Mouse (Mus musculus) testis, postnatal 10 days (tissue): ENCODE data around the gene Taf3.

ENCODE experiments used
- DNase-seq: peaks from one replicate; pipeline ENCODE4 v3.0.0; 2021; ENCODE audit warnings: low spot score

Gene Taf3

DNA sequence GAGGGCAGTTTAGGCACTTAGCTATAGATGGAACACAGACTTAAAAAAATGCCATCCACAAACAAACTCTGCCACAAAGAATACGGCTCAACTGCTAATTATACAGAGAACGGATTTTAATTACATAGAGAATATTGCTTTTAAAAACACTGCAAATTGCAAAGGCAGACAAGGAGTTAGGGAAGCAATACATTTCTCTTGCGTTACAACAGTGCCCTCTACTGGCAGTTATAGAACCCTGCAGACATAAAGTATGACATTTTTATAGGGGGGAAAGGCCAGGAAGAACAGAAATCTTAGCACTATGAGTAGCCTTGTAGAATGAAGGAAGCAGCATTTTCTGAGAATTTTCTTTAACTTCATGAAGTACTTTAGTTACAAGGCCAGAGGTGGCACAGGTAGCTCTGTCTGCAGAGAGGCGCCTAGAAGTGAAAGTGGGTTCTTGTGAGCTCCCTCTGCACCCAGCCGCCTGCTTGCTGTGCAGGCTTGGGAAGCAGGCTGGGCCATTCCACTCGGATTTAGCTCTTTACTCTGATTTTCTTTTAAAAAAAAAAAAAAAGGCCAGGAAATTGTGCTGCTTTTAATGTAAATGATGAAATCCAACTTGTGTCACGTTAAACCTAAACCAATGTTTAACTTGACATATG is 38.0 kb downstream of the Taf3 start:
- DNase-seq: no peak

DNA sequence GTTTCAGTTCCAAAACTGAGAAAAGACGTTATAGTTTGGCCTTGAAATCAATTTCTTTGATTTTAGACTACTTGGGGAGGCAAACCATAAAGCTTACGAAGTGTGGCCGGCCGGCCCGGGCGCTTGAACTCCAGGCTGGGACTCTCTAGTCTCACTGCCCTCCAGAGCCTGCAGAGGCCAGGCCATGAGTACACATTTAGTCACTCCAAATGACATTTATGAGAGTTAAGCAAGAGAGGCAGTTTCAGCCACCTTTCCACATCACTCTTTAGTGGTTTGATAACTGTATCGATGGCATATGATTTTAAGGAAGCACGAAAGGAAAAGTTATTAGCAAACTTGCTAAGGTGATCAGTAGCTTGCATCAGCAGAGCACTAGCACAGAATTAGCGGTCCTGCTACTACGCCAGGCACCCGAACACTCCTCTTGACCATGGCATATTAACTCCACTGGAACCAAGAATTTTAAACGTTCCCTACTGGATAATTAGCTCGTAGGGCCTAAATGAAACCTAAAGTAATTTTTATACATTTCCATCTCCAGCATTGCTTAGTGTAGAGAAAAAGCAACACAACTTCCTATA is 38.6 kb downstream of the Taf3 start:
- DNase-seq: no peak

DNA sequence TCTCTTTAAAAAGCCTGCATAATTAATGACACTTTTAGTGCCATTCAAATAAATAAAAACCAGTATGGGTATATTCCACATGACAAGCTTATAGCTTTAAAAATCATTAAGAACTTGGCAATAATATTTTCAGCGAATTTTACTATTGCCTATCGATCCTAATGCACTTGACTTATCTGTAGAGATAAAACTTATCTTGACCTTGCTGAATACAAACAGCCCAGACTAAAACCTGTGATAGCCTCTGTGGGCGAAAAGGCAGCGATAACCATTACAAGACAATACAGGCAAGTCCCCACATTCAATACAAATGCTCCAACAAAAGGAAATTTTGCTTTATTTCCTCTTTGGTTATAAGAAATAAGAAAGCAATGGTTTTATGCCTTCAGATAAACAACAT is 39.8 kb downstream of the Taf3 start:
- DNase-seq: no peak

DNA sequence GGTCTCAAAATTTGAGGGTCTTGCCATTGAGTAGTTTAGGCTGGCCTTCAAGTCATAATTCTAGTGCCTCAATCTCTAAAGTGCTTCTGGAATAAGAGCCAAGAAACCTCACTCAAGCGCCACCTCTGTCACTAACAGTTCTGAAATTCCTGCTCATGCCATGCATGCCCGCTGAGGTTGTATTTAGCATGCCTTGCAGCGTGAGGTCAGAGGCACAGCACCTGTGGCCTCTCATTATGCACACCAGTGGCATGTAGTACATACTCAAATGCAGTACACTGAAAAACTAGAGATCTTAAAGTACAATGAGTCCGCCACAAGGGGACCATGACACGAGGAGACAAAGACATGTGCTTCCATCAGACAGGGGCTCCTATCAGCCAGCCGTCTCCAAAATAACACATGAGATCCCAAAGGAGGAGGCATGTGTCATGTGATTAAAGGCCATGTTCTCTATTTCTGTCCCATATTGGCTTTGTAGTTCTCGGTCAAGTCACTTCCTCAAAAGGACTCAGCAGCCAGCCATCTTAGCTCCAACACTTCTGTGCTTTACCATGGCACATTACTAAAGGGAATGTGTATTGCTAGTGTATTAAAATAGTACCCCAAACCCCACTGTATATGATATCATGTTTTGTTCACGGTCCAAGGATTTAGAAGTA is 43.3 kb downstream of the Taf3 start:
- DNase-seq: no peak

DNA sequence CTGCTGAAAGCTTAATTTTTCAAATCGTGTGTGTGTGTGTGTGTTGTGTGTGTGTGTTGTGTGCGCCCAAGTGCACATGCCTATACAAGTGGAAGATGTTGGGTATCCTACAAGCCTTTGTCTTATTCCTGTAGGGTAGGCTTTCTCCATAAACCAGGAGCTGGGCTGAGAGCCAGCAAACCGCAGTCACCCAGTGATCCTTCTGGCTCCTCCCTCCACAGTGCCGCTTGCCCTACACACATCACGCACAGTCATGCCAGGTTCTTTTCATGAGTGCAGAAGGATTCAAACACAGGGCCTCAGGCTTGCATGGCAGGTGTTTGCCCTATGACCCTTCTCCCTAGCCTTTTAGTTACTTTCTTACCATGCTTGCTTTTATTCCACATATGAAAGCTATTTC is 45.0 kb downstream of the Taf3 start:
- DNase-seq: no peak

DNA sequence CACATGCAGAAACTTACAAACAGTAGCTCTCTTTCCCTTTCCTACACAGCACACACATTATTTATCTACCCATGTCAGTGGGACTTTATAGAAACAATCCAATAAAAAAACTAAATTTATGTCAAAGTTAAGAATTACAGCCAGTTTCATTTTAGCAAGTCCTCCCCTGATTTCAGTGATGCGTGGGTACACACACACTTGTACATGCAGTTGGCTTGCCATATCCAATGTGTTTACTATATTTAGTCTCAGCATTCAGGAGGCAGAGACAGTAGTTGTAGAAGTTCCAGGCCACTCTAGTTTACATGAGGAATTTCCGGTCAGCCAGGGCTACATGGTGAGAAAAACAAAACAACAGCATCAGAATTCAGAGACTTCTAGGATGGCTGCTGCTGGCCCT is 46.8 kb downstream of the Taf3 start:
- DNase-seq: no peak

DNA sequence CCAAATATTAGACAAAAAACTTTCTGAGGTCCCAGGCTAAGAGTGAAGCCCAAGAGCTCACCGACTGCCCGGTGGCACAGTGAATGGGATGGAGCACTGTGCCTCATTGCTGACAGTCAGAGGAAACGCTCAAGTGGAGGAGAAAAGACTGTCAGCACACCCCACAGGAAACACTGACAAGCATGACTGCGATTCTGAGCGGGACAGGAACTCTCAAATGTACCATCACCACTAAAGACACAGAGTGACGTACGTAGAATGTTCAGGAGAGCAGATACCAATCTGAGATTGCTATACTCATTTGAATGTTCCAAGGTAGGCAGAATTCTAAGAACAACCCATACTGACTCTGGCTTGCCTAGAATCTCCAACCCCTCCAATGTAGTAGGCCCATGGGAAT is 50.9 kb downstream of the Taf3 start:
- DNase-seq: no peak

DNA sequence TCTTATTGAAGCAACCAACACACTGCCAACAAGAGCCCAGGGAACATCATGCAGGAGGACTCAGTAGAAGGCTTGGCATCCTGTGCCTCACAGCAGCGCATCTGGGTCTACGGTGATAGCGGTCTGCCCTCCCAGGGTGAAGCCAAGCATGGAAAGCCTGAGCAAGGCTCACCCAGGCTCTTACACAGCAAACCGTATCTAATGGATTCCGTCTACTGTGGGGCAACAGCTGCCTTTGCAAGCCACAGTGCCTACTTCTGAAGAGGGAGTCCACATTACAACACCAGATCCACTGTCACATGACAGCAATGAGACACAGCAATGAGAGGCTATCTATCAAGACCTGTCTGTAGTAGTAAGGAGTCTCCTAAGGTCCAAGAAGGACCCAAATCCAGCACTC is 52.3 kb downstream of the Taf3 start:
- no peak for DNase-seq

DNA sequence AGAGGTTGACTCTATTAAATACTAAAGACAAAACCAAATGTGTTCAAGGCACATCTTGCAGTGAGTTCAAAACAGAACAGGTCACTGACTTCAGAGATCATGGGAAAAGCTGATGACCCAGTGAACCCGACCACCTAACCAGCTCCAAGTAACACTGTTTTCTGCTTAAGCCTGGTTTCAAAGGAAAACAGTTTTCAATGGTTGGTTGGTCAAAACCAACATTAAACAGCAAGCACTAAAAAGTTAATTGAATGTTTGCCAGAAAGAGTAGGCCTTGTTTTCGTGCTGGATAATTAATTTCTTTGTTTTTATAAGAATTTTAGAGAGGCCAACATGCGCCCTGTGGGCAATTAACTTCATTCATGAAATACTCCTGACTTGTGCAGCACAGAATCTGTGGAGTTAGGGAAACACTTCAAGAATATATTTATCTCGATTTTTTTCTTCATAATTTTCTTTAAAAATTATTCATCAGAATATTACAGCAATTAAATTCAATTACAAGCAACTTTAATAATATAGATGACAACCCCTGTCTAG is 57.6 kb downstream of the Taf3 start:
- DNase-seq: no peak

DNA sequence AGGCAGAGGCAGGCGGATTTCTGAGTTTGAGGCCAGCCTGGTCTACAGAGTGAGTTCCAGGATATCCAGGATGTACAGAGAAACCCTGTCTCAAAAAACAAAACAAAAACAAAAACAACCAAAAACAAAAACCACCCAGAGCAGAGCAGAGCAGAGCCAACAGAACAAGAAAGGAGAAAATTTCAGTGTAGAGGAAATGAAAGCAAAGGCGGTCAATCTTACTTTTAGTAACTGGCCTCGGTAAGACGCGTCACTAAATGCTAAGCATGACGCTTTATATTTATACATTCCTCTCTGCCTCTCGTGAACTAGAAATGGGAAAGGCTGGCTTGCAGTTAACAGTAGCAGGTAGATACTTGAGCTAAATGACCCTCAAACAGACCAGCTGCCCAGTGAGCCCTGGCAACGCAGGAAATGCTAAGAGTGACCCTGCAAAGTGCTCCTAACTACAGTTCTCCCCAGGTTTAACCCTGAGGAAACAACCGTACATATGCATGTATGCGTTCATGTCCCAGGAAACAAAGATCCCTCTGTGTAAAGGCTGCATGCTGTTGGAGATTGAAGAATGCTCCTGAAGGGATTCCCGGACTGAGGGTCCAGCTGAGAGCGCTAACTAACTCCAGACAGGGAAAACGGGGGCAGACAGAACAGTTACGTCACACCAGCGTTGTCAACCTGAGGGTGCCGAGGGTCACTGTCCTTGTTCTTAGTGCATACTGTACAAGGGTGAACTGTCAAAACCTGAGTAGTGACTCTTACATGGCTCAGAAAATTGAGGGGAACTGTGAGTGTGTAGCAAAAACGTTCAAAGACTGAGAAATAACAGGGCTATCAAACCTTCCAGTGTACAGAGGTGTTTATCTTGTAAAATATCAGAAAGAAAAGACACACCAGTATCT is 58.5 kb downstream of the Taf3 start:
- DNase-seq: no peak

DNA sequence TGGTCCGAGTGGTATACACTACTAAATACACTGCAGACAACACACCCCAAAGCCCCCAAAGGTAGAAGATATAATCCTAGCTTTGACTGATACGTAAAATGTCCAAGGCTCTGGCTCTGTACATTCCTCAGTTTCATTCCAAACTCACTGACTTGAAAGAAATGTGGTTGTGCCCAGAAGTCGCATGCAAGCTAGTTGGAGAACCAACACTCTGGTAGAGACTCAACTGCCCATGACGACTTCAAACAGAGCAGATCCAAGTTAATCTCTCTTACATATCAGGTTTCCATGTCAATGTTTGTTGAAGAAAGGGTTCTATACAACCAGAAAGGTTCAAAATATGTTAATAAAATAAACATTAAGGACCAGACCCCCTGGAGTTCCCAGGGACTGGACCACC is 60.1 kb downstream of the Taf3 start:
- no peak for DNase-seq

DNA sequence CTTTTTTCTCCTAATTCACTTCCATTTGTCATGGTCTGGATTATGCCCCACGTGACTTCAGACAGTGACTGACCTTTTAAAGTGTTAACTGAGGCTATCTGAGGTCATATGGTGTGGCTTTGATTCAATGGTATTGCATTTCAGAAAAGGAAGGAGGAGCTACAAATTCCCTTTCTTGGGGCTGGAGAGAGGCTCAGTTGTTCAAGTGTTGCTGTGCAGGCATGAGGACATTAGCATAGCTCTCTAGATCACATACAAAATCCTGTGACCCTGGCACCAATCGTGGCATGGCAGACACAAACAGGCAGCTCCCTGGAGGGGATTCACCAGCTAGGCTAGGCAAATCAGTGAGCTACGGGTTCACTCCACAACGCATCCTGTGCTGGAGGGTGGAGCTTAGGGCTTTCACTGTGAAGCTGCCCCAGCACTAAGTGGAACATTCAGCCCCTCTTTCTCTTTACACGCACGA is 62.4 kb downstream of the Taf3 start:
- no peak for DNase-seq

DNA sequence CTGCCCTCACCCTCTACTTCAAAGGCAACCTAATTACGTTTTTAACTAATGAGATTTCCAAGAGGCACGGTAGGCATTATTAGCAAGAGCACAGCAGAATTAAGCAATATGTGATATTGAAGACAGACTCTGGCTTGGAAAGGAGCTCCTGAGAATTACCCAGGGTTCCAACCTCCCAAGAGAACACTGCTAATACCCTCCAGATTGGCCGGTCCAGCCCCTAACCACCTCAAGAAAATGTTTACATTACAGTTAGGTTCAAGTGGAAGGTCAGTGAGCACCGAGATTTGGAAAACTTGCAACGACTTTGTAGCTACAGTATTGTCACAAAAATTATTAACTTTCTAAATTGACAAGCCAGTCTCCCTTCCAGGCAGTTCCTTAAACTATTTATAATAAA is 66.0 kb downstream of the Taf3 start:
- DNase-seq: no peak

DNA sequence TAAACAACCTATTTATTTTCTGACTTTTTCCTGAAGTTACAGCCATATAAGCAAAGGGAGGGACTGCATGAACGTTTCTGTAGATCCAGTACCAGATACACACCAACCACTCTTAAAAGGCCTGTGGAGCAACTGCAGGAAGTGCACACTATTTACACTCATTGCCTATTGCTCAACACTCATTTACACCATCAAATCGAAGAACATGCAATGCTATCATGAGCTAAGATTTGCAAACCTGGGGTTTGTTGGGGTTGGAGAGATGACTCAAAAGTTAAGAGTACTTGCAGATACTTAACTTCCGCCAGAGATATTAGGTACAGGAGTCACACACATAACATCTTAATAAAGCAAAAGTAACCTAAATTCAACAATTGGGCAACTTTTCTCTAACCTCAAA is 76.5 kb downstream of the Taf3 start:
- no peak for DNase-seq

DNA sequence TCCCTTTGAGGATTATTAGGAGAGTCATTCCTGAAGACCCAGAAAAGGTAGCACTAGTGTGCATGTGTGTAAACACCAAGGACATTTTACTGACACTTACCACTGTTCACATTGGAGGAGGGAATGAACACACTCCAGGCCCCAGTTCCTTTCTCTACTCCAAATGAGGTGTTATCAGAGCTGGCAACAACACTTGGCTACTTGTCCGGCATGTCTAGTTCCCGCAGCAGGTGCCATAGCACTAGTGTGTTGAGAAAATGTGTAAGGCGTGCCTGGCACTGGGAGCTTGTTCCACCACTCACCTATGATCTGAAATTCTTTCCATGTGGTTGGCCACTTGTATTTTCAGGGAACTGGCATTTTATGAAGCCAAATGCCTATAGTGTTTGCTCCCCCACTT is 77.8 kb downstream of the Taf3 start:
- no peak for DNase-seq

DNA sequence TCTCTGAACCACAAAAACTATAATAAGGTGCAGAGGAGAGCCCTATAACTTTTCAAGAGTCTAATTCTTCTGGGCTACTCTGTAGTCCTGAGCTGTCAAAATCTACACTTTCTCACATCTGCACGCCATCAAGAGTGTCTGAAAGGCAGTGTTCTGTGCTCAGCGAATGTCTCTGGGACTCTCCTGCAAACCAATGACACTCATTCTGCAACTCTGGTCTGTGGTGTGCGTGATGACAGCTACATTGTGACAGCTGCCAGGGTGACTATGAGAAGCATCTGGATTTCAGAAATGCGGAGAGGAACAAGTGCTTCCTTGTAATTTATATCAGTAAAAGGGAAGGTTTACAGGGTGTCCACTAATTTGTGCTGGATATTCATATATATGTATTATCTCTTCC is 78.2 kb downstream of the Taf3 start:
- DNase-seq: no peak

DNA sequence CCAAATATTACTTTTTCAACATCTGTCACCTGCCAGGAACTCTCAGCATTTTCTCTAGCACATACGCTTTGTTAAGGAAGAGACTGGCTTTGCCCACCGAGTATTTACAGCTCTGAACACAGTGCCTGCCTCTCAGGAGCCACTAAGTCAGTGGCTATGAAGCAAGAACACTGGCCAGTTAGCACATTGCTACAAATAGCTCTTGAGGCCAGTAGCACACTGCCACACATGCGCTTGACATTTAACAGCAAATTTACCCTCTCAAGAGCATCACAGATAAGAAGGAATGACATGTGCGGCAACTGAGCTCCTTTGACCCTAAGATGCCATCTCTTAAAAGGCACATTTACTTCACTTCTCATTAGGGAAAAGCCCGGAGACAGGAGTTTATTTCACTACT is 78.7 kb downstream of the Taf3 start:
- DNase-seq: no peak

DNA sequence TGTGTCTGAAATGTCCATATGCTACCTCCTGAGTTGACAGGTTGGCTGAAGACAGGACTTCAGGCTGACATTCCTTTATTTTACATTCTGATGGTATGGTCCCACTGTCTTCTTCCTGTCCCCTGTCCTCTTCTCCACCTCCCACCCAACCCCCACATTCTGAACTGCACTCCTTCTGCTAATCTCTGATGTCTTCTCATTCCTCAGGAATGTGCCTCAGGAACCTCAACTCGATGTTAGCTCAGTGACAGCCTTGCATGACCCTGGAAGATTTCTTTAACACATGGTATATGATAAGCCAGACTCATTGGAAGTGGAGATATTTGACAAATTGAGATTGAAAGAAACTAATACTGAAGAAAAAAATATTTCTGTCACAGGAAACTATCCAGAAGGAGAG is 81.8 kb downstream of the Taf3 start:
- DNase-seq: no peak

DNA sequence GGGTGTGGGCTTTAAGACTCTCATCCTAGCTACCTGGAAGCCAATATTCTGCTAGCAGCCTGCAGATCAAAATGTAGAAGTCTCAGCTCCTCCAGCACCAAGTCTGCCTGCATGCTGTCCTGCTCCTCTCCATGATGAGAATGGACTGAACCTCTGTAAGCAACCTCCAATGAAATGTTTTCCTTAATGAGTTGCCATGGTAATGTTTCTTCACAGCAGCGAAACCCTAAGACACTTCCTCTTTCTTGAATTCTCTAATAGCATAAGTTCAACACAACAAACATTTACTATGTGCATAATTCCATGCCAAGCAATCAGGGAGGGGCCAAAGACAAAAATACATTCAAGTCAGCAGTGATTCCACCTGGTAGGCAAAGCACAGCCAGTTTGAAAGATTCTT is 82.8 kb downstream of the Taf3 start:
- no peak for DNase-seq

DNA sequence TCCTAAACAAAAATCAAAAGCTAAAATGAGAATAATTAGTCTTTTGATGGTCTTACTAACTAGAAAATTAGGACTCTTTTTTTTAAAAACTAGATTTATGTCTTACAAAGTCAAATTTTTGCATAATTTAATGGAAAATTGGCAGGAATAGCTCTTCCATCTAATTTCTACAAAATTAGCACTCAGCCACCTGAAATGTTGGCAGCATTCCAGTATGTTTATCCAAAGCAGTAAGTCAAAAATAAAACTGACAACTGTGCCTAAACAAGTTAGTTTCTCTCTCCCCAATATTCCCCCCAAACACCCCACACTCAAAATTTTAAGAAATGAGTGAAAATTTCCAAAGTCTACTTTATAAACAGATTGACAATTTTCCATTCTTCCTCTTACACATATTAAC is 85.5 kb downstream of the Taf3 start:
- no peak for DNase-seq

DNA sequence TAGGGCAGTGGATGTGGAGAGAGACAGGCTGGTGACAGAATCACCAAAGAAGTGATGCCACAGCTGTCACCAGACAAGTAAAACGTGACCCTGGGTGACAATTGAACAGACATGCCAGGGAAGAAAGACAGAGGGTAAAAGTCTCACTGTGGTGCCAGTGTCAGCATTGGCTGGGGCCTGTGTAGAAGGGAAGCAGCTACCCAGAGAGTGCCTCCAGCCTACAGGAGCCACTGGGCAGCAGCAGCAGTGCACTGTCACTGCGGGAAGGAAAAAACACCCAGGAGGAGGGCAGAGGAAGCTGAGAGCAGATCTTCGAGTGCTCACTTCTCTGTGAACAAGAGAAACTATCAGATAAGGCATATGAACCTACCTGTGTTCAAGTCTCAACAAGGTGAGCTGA is 86.7 kb downstream of the Taf3 start:
- no peak for DNase-seq

DNA sequence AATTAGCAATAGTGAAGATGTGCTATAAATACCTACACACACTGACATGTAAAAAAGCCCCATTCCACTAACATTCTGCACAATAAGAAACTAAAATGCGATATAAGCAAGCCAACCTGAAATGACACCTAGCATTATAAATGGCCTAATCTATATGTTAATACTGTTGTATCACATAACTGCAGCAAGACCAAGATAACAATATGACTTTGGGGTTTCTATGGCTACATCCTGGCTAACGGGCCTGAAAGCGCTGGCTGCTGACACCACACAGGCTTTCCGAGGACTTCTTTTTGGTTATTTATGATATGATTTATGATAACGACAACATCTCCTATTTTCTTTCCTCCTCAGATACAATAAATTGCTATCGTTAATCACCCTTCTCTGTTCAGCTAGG is 90.4 kb downstream of the Taf3 start:
- DNase-seq: no peak

DNA sequence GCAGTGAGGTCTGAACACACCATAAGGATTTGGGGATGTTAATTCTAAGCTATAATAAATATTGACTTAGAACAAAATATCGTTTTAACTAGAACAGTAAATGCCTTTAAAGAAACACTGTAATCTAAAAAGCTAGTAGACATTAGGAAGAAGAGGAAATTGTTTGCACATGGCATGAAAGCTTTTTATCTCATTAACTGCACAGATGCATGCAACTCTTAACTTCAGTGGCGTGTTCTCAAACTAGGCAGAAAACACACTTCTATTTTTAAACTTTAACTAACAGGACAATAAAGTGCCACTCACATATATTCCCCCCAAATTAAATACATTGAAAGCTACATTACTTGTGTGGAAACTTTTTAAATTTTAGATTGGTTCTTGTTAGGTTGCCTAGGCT is 91.8 kb downstream of the Taf3 start:
- DNase-seq: no peak
